Comparison of ENCODE assay signal across 13 mouse cellular contexts in genomic region chr13:99124141-99124540, GRCm38 (mm10).
A peak's percentile ranks its signal among the peaks of the same experiment; 100 is the strongest.
DNase-seq lines count a peak whose midpoint lies in the region; ATAC-seq and TF ChIP-seq lines count a peak whose summit lies in the region.
"Had no signal": no experiment of that assay in that cellular context is flagged by ENCODE, and none has a peak within 500 bp of the region (broad histone marks: within the 10 kb centered on the region; RNA-seq: fewer than 3 reads in every experiment).

No protein-coding gene starts in this region.

- no peaks in the 10 kb centered on the region for H3K9me3 ChIP-seq in forebrain, embryonic 10.5 days
- H3K9me3 ChIP-seq in forebrain, embryonic 13.5 days (replicated peaks), result no peaks in the 10 kb centered on the region
- no peaks in the 10 kb centered on the region for H3K9me3 ChIP-seq in hindbrain, postnatal 0 days (ENCODE audit: low read length)
- no peaks in the 10 kb centered on the region for H3K9me3 ChIP-seq in hindbrain, embryonic 11.5 days (ENCODE audit: control insufficient read depth, low read length)
- H3K9me3 ChIP-seq in lung, embryonic 16.5 days (ENCODE audit: control insufficient read depth, low read length), result no peaks in the 10 kb centered on the region
- no peaks in the 10 kb centered on the region for H3K9me3 ChIP-seq in stomach, postnatal 0 days (ENCODE audit: control insufficient read depth, low read length)
- H3K9me3 ChIP-seq: embryonic facial prominence, embryonic 12.5 days had no signal

- H3K9ac ChIP-seq in forebrain, embryonic 13.5 days, result no peak overlapping the region
- no peak overlapping the region for H3K9ac ChIP-seq in hindbrain, postnatal 0 days (replicated peaks; ENCODE audit: low read length)
- H3K9ac ChIP-seq in hindbrain, embryonic 11.5 days (ENCODE audit: low read depth, low read length), result no peak overlapping the region
- no peak overlapping the region for H3K9ac ChIP-seq in lung, embryonic 16.5 days (ENCODE audit: low read length)
- no peak overlapping the region for H3K9ac ChIP-seq in stomach, postnatal 0 days (ENCODE audit: low read length)
- H3K9ac ChIP-seq: embryonic facial prominence, embryonic 12.5 days; liver, embryonic 14.5 days had no signal

- H3K36me3 ChIP-seq in forebrain, embryonic 10.5 days (replicated peaks), result no peaks in the 10 kb centered on the region
- no peaks in the 10 kb centered on the region for H3K36me3 ChIP-seq in forebrain, embryonic 13.5 days (ENCODE audit: poor library complexity, severe bottlenecking)
- no peaks in the 10 kb centered on the region for H3K36me3 ChIP-seq in hindbrain, postnatal 0 days (ENCODE audit: insufficient read depth, low read length)
- no peaks in the 10 kb centered on the region for H3K36me3 ChIP-seq in hindbrain, embryonic 11.5 days (ENCODE audit: control insufficient read depth, insufficient read depth, low read length)
- H3K36me3 ChIP-seq in lung, embryonic 16.5 days (ENCODE audit: control insufficient read depth, insufficient read depth, low read length), result no peaks in the 10 kb centered on the region
- no peaks in the 10 kb centered on the region for H3K36me3 ChIP-seq in stomach, postnatal 0 days (ENCODE audit: control insufficient read depth, insufficient read depth, low read length)
- H3K36me3 ChIP-seq: embryonic facial prominence, embryonic 12.5 days had no signal

- ATAC-seq in forebrain, embryonic 13.5 days, result no peak
- ATAC-seq in hindbrain, postnatal 0 days, result no peak
- ATAC-seq in hindbrain, embryonic 11.5 days (ENCODE audit: low FRiP score), result no peak
- ATAC-seq in lung, embryonic 16.5 days (ENCODE audit: low read depth), result 0 out of 2 replicates have a peak, but pooled peaks have one; percentile 13
- ATAC-seq in stomach, postnatal 0 days (ENCODE audit: low FRiP score, low TSS enrichment), result 0 out of 2 replicates have a peak, but pooled peaks have one; percentile 4
- ATAC-seq: forebrain, embryonic 14.5 days had no signal

- H3K27ac ChIP-seq in forebrain, embryonic 10.5 days, result 0 out of 2 replicates have a peak overlapping the region, but pooled peaks have one; percentile 3
- no peak overlapping the region for H3K27ac ChIP-seq in forebrain, embryonic 13.5 days
- H3K27ac ChIP-seq in hindbrain, postnatal 0 days, result 0 out of 2 replicates have a peak overlapping the region, but pooled peaks have one; percentile 2
- no peak overlapping the region for H3K27ac ChIP-seq in hindbrain, embryonic 11.5 days (ENCODE audit: low read depth, low read length)
- H3K27ac ChIP-seq in lung, embryonic 16.5 days (ENCODE audit: low read length), result peak overlapping the region; percentile 85
- H3K27ac ChIP-seq in stomach, postnatal 0 days (replicated peaks), result peak overlapping the region; percentile 50; the same call in 1 of the 2 replicates
- H3K27ac ChIP-seq: liver, embryonic 14.5 days had no signal

- H3K4me3 ChIP-seq in forebrain, embryonic 10.5 days, result no peak overlapping the region
- H3K4me3 ChIP-seq in forebrain, embryonic 13.5 days, result no peak overlapping the region
- no peak overlapping the region for H3K4me3 ChIP-seq in hindbrain, postnatal 0 days (ENCODE audit: low read length)
- no peak overlapping the region for H3K4me3 ChIP-seq in hindbrain, embryonic 11.5 days (ENCODE audit: low read depth, low read length)
- H3K4me3 ChIP-seq in lung, embryonic 16.5 days (ENCODE audit: low read length), result no peak overlapping the region
- H3K4me3 ChIP-seq in stomach, postnatal 0 days (ENCODE audit: low read depth, low read length), result no peak overlapping the region
- H3K4me3 ChIP-seq: embryonic facial prominence, embryonic 12.5 days had no signal

- WGBS in forebrain, embryonic 10.5 days, result 47% methylated on average over 2 of the region's 2 CpGs
- WGBS in forebrain, embryonic 13.5 days, result 59% methylated on average over 2 of the region's 2 CpGs
- WGBS in hindbrain, postnatal 0 days, result 31% methylated on average over 2 of the region's 2 CpGs
- WGBS in hindbrain, embryonic 11.5 days, result 42% methylated on average over 2 of the region's 2 CpGs
- WGBS in lung, embryonic 16.5 days, result 23% methylated on average over 2 of the region's 2 CpGs
- 35% methylated on average over 2 of the region's 2 CpGs for WGBS in stomach, postnatal 0 days

- H3K4me1 ChIP-seq in forebrain, embryonic 10.5 days, result peaks cover 26% of the 10 kb centered on the region
- H3K4me1 ChIP-seq in forebrain, embryonic 13.5 days, result 0 out of 2 replicates have a peak, but pooled peaks cover 8% of the 10 kb centered on the region
- peaks cover 8% of the 10 kb centered on the region; the same call in 1 of the 2 replicates for H3K4me1 ChIP-seq in hindbrain, postnatal 0 days (ENCODE audit: insufficient read depth, low read length)
- no peaks in the 10 kb centered on the region for H3K4me1 ChIP-seq in hindbrain, embryonic 11.5 days (replicated peaks; ENCODE audit: control insufficient read depth, insufficient read depth, low read length)
- H3K4me1 ChIP-seq in lung, embryonic 16.5 days (replicated peaks; ENCODE audit: control insufficient read depth, insufficient read depth, low read length), result peaks cover 21% of the 10 kb centered on the region
- no peaks in the 10 kb centered on the region for H3K4me1 ChIP-seq in stomach, postnatal 0 days (replicated peaks; ENCODE audit: control insufficient read depth, insufficient read depth)

- H3K27me3 ChIP-seq in forebrain, embryonic 10.5 days (ENCODE audit: poor library complexity, severe bottlenecking), result no peaks in the 10 kb centered on the region
- no peaks in the 10 kb centered on the region for H3K27me3 ChIP-seq in forebrain, embryonic 13.5 days
- no peaks in the 10 kb centered on the region for H3K27me3 ChIP-seq in hindbrain, postnatal 0 days (ENCODE audit: insufficient read depth, low read length)
- H3K27me3 ChIP-seq in hindbrain, embryonic 11.5 days (ENCODE audit: control insufficient read depth, insufficient read depth, low read length), result no peaks in the 10 kb centered on the region
- H3K27me3 ChIP-seq in lung, embryonic 16.5 days (ENCODE audit: control insufficient read depth, insufficient read depth, low read depth, low read length), result no peaks in the 10 kb centered on the region
- no peaks in the 10 kb centered on the region for H3K27me3 ChIP-seq in stomach, postnatal 0 days (ENCODE audit: control insufficient read depth, insufficient read depth, low read length)
- H3K27me3 ChIP-seq: embryonic facial prominence, embryonic 12.5 days had no signal

- no peak overlapping the region for H3K4me2 ChIP-seq in forebrain, embryonic 13.5 days
- no peak overlapping the region for H3K4me2 ChIP-seq in hindbrain, postnatal 0 days (ENCODE audit: low read depth, low read length)
- H3K4me2 ChIP-seq in hindbrain, embryonic 11.5 days (replicated peaks; ENCODE audit: low read depth, low read length), result no peak overlapping the region
- no peak overlapping the region for H3K4me2 ChIP-seq in lung, embryonic 16.5 days (ENCODE audit: low read depth, low read length)
- no peak overlapping the region for H3K4me2 ChIP-seq in stomach, postnatal 0 days (replicated peaks; ENCODE audit: low read depth)
- H3K4me2 ChIP-seq: embryonic facial prominence, embryonic 12.5 days had no signal

- DNase-seq in forebrain, embryonic 10.5 days (ENCODE audit: extremely low spot score, low spot score), result no peak
- DNase-seq in hindbrain, postnatal 0 days (ENCODE audit: low spot score), result no peak
- DNase-seq in hindbrain, embryonic 11.5 days (ENCODE audit: low spot score), result no peak
- DNase-seq in lung, postnatal 10 days, result no peak
- no peak for DNase-seq in stomach, postnatal 0 days (ENCODE audit: low spot score)
- no peak for DNase-seq in embryo, embryonic 9.5 days (ENCODE audit: extremely low spot score)
- DNase-seq: cerebellum, postnatal 10 days; right cerebral cortex, postnatal 25 days had no signal

- TF ChIP-seq CTCF in hindbrain, postnatal 0 days (IDR thresholded peaks at IDR 0.05; ENCODE audit: low read depth), result no peak
- no peak for TF ChIP-seq CTCF in stomach, postnatal 0 days (IDR thresholded peaks at IDR 0.05; ENCODE audit: low read depth)

- TF ChIP-seq EP300 in stomach, postnatal 0 days (optimal IDR thresholded peaks at IDR 0.05), result no peak

Comparison
In these comparisons a context has a peak if more than half of its experiments do, and no peak if none do; other contexts are left out.
1. H3K27ac ChIP-seq: peak in forebrain, embryonic 10.5 days (single experiment), hindbrain, postnatal 0 days (single experiment), lung, embryonic 16.5 days (single experiment) and stomach, postnatal 0 days (single experiment); none in forebrain, embryonic 13.5 days (single experiment) and hindbrain, embryonic 11.5 days (single experiment).
2. ATAC-seq: peak in lung, embryonic 16.5 days (single experiment) and stomach, postnatal 0 days (single experiment); none in forebrain, embryonic 13.5 days (single experiment), hindbrain, postnatal 0 days (single experiment) and hindbrain, embryonic 11.5 days (single experiment).